ENCODE assay signal across 8 mouse cellular contexts in genomic region chr7:87411373-87411772, GRCm38 (mm10).
DNase-seq lines count a peak whose midpoint lies in the region; ATAC-seq and TF ChIP-seq lines count a peak whose summit lies in the region.
"Not testable (repeated sequence)": the region's sequence is repeated elsewhere in the genome, so short reads cannot be mapped to it uniquely, and the experiment has no call there.

No protein-coding gene starts in this region.

- TF ChIP-seq POLR2A in cerebellum, adult 2 months (IDR thresholded peaks at IDR 0.05; ENCODE audit: borderline replicate concordance, insufficient read depth, low read length); kidney, adult 2 months (IDR thresholded peaks at IDR 0.05; ENCODE audit: low read depth, low read length): not testable (repeated sequence)

- TF ChIP-seq CTCF in C2C12 (IDR thresholded peaks at IDR 0.05; ENCODE audit: control insufficient read depth, insufficient read depth, insufficient read length), result peak; percentile 9
- TF ChIP-seq CTCF in cerebellum, adult 2 months (IDR thresholded peaks at IDR 0.05; ENCODE audit: borderline replicate concordance, insufficient read depth, low read depth, low read length), result 0 out of 2 replicates have a peak, but pooled peaks have one; percentile 3
- peak; percentile 43 for TF ChIP-seq CTCF in kidney, adult 2 months (conservative IDR thresholded peaks at IDR 0.05; ENCODE audit: insufficient read depth, insufficient read length, low read depth, low read length)

- H3K27me3 ChIP-seq in C2C12 (ENCODE audit: control insufficient read depth, insufficient read depth, insufficient read length); cerebellum, adult 2 months (ENCODE audit: control insufficient read depth, insufficient read depth, low read length); kidney, adult 2 months (replicated peaks; ENCODE audit: control insufficient read depth, insufficient read depth, low read length): not testable (repeated sequence)

- peak; percentile 8 for DNase-seq in adipocyte (ENCODE audit: low spot score)
- DNase-seq in cerebellum, adult 2 months, result not testable (repeated sequence)
- peak; percentile 6 for DNase-seq in forelimb bud, embryonic 11.5 days (ENCODE audit: low read depth, low spot score)
- DNase-seq in kidney, adult 2 months, result peak; percentile 15
- DNase-seq in liver, result peak; percentile 2
- DNase-seq in urinary bladder, postnatal 25 days (ENCODE audit: low spot score), result peak; percentile 3

- peak; percentile 65; the same call in 1 of the 2 replicates for ATAC-seq in megakaryocyte progenitor cell, adult 5-6 weeks (replicated peaks; ENCODE audit: poor library complexity)

- H3K4me1 ChIP-seq in cerebellum, adult 2 months (ENCODE audit: control insufficient read depth, insufficient read depth, low read length); kidney, adult 2 months (ENCODE audit: control insufficient read depth, insufficient read depth, low read length): not testable (repeated sequence)

- H3K36me3 ChIP-seq in C2C12 (ENCODE audit: control insufficient read depth, insufficient read depth); kidney, adult 2 months (ENCODE audit: control insufficient read depth, insufficient read depth, low read length): not testable (repeated sequence)

- 15% methylated on average over 4 of the region's 4 CpGs for WGBS in cerebellum, adult 2 months
- 7% methylated on average over 4 of the region's 4 CpGs for WGBS in kidney, adult 2 months

- not testable (repeated sequence) for H3K79me3 ChIP-seq in C2C12 (ENCODE audit: low read depth)

- not testable (repeated sequence) for H3K4me3 ChIP-seq in C2C12 (ENCODE audit: insufficient read depth, poor library complexity, severe bottlenecking); cerebellum, adult 2 months (replicated peaks; ENCODE audit: insufficient read depth, low read depth, low read length); kidney, adult 2 months (ENCODE audit: insufficient read depth, low read depth, low read length)

- H3ac ChIP-seq in C2C12 (ENCODE audit: control insufficient read depth, insufficient read length, low read depth), result not testable (repeated sequence)

- H3K79me2 ChIP-seq in C2C12 (ENCODE audit: control insufficient read depth, insufficient read depth), result not testable (repeated sequence)

- H3K27ac ChIP-seq in cerebellum, adult 2 months (ENCODE audit: insufficient read depth, low read length); kidney, adult 2 months (ENCODE audit: insufficient read depth, low read depth, low read length): not testable (repeated sequence)
